Mouse (Mus musculus): Measurements from ENCODE around the gene Fig4. TPM values are rescaled to one million over a fixed set of nuclear protein-coding genes. Genes with fewer than 3 reads are reported as not detected.

Fig4 gene
- polyA plus RNA-seq, 1 experiment from 2014 or later: 37.4 TPM

DNA sequence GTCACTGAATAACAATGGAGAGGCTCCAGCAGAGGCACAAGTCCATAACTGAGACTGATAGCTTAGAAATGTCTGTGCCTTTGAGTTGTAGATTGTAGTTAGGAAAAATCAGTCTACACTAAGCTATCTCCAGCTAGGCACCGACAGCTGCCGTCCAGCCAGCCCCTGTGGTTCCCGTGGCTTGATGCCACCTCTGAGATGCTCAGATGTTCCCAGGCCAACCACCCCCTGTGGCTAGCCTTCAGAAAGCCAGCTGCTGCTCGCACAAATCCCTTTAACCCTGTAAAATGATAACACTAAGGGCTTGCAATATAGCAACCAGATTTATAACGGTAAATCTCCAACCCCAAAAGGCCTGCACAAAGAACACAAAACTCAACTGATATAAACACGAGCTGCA is 22.9 kb downstream of the Fig4 start:
- Histone ChIP-seq H3K4me2 (no peak overlapping the region), H3K4me3 (ENCODE audit: low read depth, low read length) (no peak overlapping the region), H3K27me3 (ENCODE audit: control insufficient read depth, insufficient read depth, low read length) (no peaks in the 10 kb centered on the region), H3K9me3 (replicated peaks; ENCODE audit: control insufficient read depth, low read length) (no peaks in the 10 kb centered on the region), H3K9ac (ENCODE audit: low read depth, low read length) (no peak overlapping the region), H3K27ac (ENCODE audit: low read depth, low read length) (no peak overlapping the region), H3K4me1 (ENCODE audit: control insufficient read depth, insufficient read depth, low read length) (no peaks in the 10 kb centered on the region), H3K36me3 (ENCODE audit: control insufficient read depth, insufficient read depth, low read length) (no peaks in the 10 kb centered on the region)
- no peak for ATAC-seq (replicated peaks; ENCODE audit: insufficient number of reproducible peaks, low FRiP score, low TSS enrichment)
- 49% methylated on average over 6 of the region's 6 CpGs for WGBS (ENCODE audit: insufficient replicate concordance)

DNA sequence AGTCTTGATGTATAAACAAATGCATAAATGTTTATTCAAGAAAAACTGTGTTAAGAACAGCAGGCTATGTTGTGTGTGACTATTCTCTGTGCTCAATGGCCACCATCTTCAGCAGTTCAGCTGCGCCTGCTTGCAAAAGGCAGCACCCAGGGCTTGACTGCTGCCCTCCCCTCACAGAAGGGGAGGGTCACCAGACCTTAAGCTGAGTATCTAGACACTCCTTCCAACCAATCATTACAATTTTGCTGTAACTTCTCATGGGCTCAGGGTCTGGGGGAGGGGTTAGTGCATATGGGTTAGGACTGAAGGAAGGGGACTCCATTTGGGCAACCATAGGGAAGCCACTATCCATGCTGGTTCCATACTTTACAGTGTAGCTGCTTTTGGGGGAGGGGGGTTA is 24.3 kb downstream of the Fig4 start:
- no peaks in the 10 kb centered on the region for H3K27me3 ChIP-seq (ENCODE audit: control insufficient read depth, insufficient read depth, low read length)
- no peak overlapping the region for H3K4me2 ChIP-seq
- H3K4me1 ChIP-seq (ENCODE audit: control insufficient read depth, insufficient read depth, low read length): no peaks in the 10 kb centered on the region
- H3K4me3 ChIP-seq (ENCODE audit: low read depth, low read length): no peak overlapping the region
- H3K36me3 ChIP-seq (ENCODE audit: control insufficient read depth, insufficient read depth, low read length): no peaks in the 10 kb centered on the region
- 96% methylated on average over 1 of the region's 1 CpGs for WGBS (ENCODE audit: insufficient replicate concordance)
- no peak for ATAC-seq (replicated peaks; ENCODE audit: insufficient number of reproducible peaks, low FRiP score, low TSS enrichment)
- H3K27ac ChIP-seq (ENCODE audit: low read depth, low read length): no peak overlapping the region
- no peaks in the 10 kb centered on the region for H3K9me3 ChIP-seq (replicated peaks; ENCODE audit: control insufficient read depth, low read length)
- H3K9ac ChIP-seq (ENCODE audit: low read depth, low read length): no peak overlapping the region

DNA sequence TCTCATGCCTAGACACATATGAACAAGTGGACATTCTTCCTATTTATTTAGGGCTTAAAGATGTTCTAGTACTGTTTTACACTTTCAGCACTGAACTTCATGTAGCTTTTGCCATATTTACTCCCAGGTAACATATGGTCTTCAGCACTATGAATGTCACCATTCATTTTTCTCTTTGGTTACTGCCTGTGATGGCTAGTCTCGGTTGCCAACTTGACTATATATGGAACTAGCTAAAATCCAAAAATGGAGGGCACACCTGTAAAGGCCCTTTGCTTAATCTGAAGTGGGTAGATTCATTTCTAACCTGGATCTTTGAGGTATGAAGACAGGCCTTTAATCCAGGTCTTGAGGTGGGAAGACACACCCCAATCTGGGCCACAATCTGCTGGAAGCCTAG is 28.2 kb downstream of the Fig4 start:
- no peaks in the 10 kb centered on the region for H3K4me1 ChIP-seq (ENCODE audit: control insufficient read depth, insufficient read depth, low read length)
- no peaks in the 10 kb centered on the region for H3K27me3 ChIP-seq (ENCODE audit: control insufficient read depth, insufficient read depth, low read length)
- no peak overlapping the region for H3K4me3 ChIP-seq (ENCODE audit: low read depth, low read length)
- 84% methylated on average over 1 of the region's 1 CpGs for WGBS (ENCODE audit: insufficient replicate concordance)
- H3K36me3 ChIP-seq (ENCODE audit: control insufficient read depth, insufficient read depth, low read length): 0 out of 2 replicates have a peak, but pooled peaks cover under 1% of the 10 kb centered on the region
- H3K4me2 ChIP-seq: no peak overlapping the region
- no peak overlapping the region for H3K9ac ChIP-seq (ENCODE audit: low read depth, low read length)
- H3K27ac ChIP-seq (ENCODE audit: low read depth, low read length): no peak overlapping the region
- H3K9me3 ChIP-seq (replicated peaks; ENCODE audit: control insufficient read depth, low read length): no peaks in the 10 kb centered on the region
- no peak for ATAC-seq (replicated peaks; ENCODE audit: insufficient number of reproducible peaks, low FRiP score, low TSS enrichment)

DNA sequence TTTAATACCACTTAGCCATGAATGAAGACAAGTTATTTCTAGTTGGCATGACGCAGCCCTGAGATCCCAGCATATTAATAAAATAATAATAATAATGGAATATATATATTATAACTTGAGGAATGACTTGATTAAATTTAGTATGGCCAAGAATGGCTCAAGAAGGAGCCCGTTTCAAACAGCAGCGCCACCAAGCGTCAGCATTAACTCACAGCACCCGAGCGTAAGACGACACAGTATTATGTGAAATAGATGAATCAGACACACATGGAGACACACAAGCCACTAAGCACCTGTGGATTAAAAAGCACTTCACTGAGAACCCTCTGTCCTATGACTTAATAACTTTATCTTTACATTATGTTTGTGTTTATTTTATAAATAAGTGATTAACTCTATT is 31.2 kb downstream of the Fig4 start:
- no peak overlapping the region for H3K4me3 ChIP-seq (ENCODE audit: low read depth, low read length)
- 50% methylated on average over 7 of the region's 7 CpGs for WGBS (ENCODE audit: insufficient replicate concordance)
- ATAC-seq (replicated peaks; ENCODE audit: insufficient number of reproducible peaks, low FRiP score, low TSS enrichment): no peak
- no peak overlapping the region for H3K9ac ChIP-seq (ENCODE audit: low read depth, low read length)
- no peaks in the 10 kb centered on the region for H3K27me3 ChIP-seq (ENCODE audit: control insufficient read depth, insufficient read depth, low read length)
- no peak overlapping the region for H3K4me2 ChIP-seq
- no peaks in the 10 kb centered on the region for H3K9me3 ChIP-seq (replicated peaks; ENCODE audit: control insufficient read depth, low read length)
- H3K27ac ChIP-seq (ENCODE audit: low read depth, low read length): no peak overlapping the region
- H3K36me3 ChIP-seq (ENCODE audit: control insufficient read depth, insufficient read depth, low read length): 0 out of 2 replicates have a peak, but pooled peaks cover 5% of the 10 kb centered on the region
- H3K4me1 ChIP-seq (ENCODE audit: control insufficient read depth, insufficient read depth, low read length): no peaks in the 10 kb centered on the region

DNA sequence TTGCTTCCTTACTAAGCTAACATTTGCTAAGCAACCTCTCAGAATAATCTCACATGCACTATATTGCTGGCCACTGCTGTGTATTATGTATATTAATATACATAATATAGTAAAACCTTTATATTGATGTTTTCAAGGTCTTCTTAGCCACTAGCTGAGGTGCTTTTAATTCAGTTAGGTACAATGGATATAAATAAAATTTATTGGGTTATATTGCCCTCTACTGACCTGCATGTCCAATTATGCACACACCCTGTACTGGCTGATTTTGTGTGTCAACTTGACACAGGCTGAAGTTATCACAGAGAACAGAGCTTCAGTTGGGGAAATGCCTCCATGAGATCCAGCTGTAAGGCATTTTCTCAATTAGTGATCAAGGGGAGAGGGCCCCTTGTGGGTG is 41.2 kb downstream of the Fig4 start:
- no peaks in the 10 kb centered on the region for H3K9me3 ChIP-seq (replicated peaks; ENCODE audit: control insufficient read depth, low read length)
- H3K4me1 ChIP-seq (ENCODE audit: control insufficient read depth, insufficient read depth, low read length): peaks cover 12% of the 10 kb centered on the region
- no peak overlapping the region for H3K4me2 ChIP-seq
- H3K27me3 ChIP-seq (ENCODE audit: control insufficient read depth, insufficient read depth, low read length): no peaks in the 10 kb centered on the region
- no peak overlapping the region for H3K9ac ChIP-seq (ENCODE audit: low read depth, low read length)
- ATAC-seq (replicated peaks; ENCODE audit: insufficient number of reproducible peaks, low FRiP score, low TSS enrichment): no peak
- H3K4me3 ChIP-seq (ENCODE audit: low read depth, low read length): no peak overlapping the region
- no peak overlapping the region for H3K27ac ChIP-seq (ENCODE audit: low read depth, low read length)
- peaks cover 2% of the 10 kb centered on the region for H3K36me3 ChIP-seq (ENCODE audit: control insufficient read depth, insufficient read depth, low read length)

DNA sequence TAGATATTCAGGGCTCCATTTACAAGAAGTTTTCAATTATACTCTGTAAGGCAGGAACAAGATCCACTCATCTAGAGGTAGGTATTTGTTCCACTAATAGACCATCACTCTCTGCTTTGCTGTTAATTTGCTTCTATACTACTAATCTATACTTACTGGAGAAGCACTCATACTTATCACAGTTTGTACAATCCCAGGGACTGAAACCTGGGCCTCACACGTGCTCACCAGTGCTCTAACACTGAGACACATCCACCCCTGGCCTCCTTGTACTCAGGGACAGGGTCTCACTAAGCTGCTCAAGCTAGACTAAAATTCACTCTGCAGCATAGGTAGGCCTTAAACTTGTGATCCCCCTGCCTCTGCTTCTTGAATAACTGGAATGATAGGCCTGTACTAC is 41.8 kb downstream of the Fig4 start:
- no peak for ATAC-seq (replicated peaks; ENCODE audit: insufficient number of reproducible peaks, low FRiP score, low TSS enrichment)
- no peak overlapping the region for H3K27ac ChIP-seq (ENCODE audit: low read depth, low read length)
- no peak overlapping the region for H3K4me2 ChIP-seq
- H3K9ac ChIP-seq (ENCODE audit: low read depth, low read length): no peak overlapping the region
- H3K4me1 ChIP-seq (ENCODE audit: control insufficient read depth, insufficient read depth, low read length): peaks cover 12% of the 10 kb centered on the region
- H3K27me3 ChIP-seq (ENCODE audit: control insufficient read depth, insufficient read depth, low read length): no peaks in the 10 kb centered on the region
- 20% methylated on average over 1 of the region's 1 CpGs for WGBS (ENCODE audit: insufficient replicate concordance)
- H3K9me3 ChIP-seq (replicated peaks; ENCODE audit: control insufficient read depth, low read length): no peaks in the 10 kb centered on the region
- H3K36me3 ChIP-seq (ENCODE audit: control insufficient read depth, insufficient read depth, low read length): peaks cover 2% of the 10 kb centered on the region
- no peak overlapping the region for H3K4me3 ChIP-seq (ENCODE audit: low read depth, low read length)

DNA sequence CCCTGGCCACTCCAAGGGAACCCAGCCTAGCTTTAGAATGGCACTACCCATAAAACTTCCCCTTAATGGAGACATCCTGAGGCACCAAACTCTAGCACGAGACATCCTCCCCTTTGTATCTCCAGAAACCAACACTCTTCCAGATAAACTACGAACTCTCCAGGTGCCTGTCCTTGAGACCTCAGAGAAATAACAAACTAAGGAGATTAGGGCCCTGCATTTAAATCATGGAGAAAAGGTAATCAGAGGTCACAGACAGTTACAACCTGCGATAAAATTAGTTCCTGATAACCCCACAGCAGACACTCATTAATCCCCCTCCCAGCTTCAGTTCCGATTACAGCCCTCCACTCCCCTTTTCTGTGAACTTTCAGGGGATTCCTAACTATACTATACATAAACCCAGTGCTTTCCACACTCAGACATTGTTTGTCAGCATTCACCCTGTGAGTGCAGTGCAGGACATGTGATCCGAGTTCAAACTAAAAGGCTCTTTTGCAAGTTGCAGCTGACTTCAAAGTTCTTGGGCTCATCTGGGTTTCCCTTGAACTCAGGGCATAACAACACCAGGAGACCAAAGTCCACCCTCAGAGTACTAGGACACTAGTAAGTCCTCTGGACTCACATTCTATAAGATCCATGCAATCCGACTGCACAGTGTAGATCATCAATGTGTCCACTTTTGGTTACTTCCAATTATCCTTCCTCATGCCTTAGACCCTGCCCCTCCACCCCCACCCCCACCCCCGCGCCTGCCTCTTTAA is 42.6 kb downstream of the Fig4 start:
- ATAC-seq (replicated peaks; ENCODE audit: insufficient number of reproducible peaks, low FRiP score, low TSS enrichment): no peak
- Histone ChIP-seq H3K9me3 (replicated peaks; ENCODE audit: control insufficient read depth, low read length) (no peaks in the 10 kb centered on the region), H3K4me3 (ENCODE audit: low read depth, low read length) (no peak overlapping the region), H3K4me2 (no peak overlapping the region), H3K4me1 (ENCODE audit: control insufficient read depth, insufficient read depth, low read length) (peaks cover 12% of the 10 kb centered on the region), H3K27me3 (ENCODE audit: control insufficient read depth, insufficient read depth, low read length) (no peaks in the 10 kb centered on the region), H3K9ac (ENCODE audit: low read depth, low read length) (no peak overlapping the region), H3K36me3 (ENCODE audit: control insufficient read depth, insufficient read depth, low read length) (peaks cover 2% of the 10 kb centered on the region), H3K27ac (ENCODE audit: low read depth, low read length) (no peak overlapping the region)
- WGBS (ENCODE audit: insufficient replicate concordance): 32% methylated on average over 8 of the region's 8 CpGs

GRCm38 (mm10) chr10:41250749-41251065 is 52.4 kb downstream of the Fig4 start:
- peaks cover 3% of the 10 kb centered on the region for H3K4me1 ChIP-seq (ENCODE audit: control insufficient read depth, insufficient read depth, low read length)
- no peak overlapping the region for H3K4me3 ChIP-seq (ENCODE audit: low read depth, low read length)
- peaks cover 6% of the 10 kb centered on the region; the same call in 1 of the 2 replicates for H3K36me3 ChIP-seq (ENCODE audit: control insufficient read depth, insufficient read depth, low read length)
- H3K27me3 ChIP-seq (ENCODE audit: control insufficient read depth, insufficient read depth, low read length): no peaks in the 10 kb centered on the region
- H3K9me3 ChIP-seq (replicated peaks; ENCODE audit: control insufficient read depth, low read length): no peaks in the 10 kb centered on the region
- 72% methylated on average over 5 of the region's 5 CpGs for WGBS (ENCODE audit: insufficient replicate concordance)
- no peak overlapping the region for H3K27ac ChIP-seq (ENCODE audit: low read depth, low read length)
- ATAC-seq (replicated peaks; ENCODE audit: insufficient number of reproducible peaks, low FRiP score, low TSS enrichment): no peak
- no peak overlapping the region for H3K9ac ChIP-seq (ENCODE audit: low read depth, low read length)
- no peak overlapping the region for H3K4me2 ChIP-seq

DNA sequence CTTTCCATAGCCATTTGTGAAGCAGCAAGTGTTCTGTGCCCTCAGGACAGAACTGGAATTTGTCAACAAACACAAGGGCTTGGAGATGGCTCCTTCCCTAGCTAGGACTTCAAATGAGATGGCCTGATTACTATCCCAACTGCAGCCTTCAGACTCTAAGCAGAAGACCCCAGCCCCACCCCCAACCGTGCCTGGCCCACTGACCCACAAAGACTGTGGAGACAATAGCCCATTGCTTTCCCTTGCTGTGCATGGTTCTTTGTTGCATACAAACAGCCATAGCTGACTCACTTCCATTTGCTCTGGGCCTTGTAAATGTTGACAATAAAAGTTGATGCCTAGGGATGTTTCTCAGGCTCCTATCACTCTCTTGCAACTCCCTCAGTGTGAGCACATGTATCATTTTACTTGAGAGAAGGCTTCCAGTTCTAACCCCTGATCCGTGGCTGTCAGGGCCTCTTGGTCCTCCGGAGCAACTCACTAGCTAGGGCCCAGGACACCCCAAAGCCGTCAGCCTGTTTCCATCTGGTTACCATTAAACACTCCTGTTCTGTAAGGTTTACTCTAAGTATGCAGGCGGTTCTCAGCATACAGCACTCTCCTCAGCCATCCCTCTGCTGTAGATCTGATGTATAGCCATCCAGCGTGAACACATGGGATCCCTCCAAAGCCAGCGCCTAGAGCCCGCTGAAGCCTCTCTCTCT is 52.9 kb downstream of the Fig4 start:
- H3K27me3 ChIP-seq (ENCODE audit: control insufficient read depth, insufficient read depth, low read length): no peaks in the 10 kb centered on the region
- H3K36me3 ChIP-seq (ENCODE audit: control insufficient read depth, insufficient read depth, low read length): peaks cover 6% of the 10 kb centered on the region; the same call in 1 of the 2 replicates
- peaks cover 5% of the 10 kb centered on the region for H3K4me1 ChIP-seq (ENCODE audit: control insufficient read depth, insufficient read depth, low read length)
- no peaks in the 10 kb centered on the region for H3K9me3 ChIP-seq (replicated peaks; ENCODE audit: control insufficient read depth, low read length)
- no peak overlapping the region for H3K4me3 ChIP-seq (ENCODE audit: low read depth, low read length)
- WGBS (ENCODE audit: insufficient replicate concordance): 77% methylated on average over 8 of the region's 8 CpGs
- H3K4me2 ChIP-seq: no peak overlapping the region
- H3K9ac ChIP-seq (ENCODE audit: low read depth, low read length): no peak overlapping the region
- no peak overlapping the region for H3K27ac ChIP-seq (ENCODE audit: low read depth, low read length)
- no peak for ATAC-seq (replicated peaks; ENCODE audit: insufficient number of reproducible peaks, low FRiP score, low TSS enrichment)
